Mouse (Mus musculus): Measurements from ENCODE around the gene Fcgrt. TPM values are rescaled to one million over a fixed set of nuclear protein-coding genes. Genes with fewer than 3 reads are reported as not detected.

Fcgrt gene
- total RNA-seq, 1 experiment: 10.6 TPM

- TF ChIP-seq ZNF384 (IDR thresholded peaks at IDR 0.05; ENCODE audit: low read depth, low read length) (no peak), HCFC1 (IDR thresholded peaks at IDR 0.05; ENCODE audit: borderline replicate concordance, insufficient read depth, low read length) (no peak), CHD2 (IDR thresholded peaks at IDR 0.05; ENCODE audit: low read depth, low read length) (no peak), MAFK (IDR thresholded peaks at IDR 0.05; ENCODE audit: insufficient read depth, low read depth, low read length) (no peak), ZC3H11A (IDR thresholded peaks at IDR 0.05; ENCODE audit: borderline replicate concordance, low read depth, low read length) (no peak)
- Histone ChIP-seq H3K4me3 (ENCODE audit: insufficient read depth in 1 of 2, low read depth in 1 of 2, low read length in 2 of 2, poor library complexity in 1 of 2, severe bottlenecking in 1 of 2) (no peak overlapping the region), H3K4me1 (ENCODE audit: control insufficient read depth in 2 of 2, insufficient read depth in 2 of 2, low read length in 2 of 2, poor library complexity in 1 of 2) (peaks cover 4 to 29% of the 10 kb centered on the region in 2 experiments; a peak in 2 of 4 replicates), H3K36me3 (ENCODE audit: control insufficient read depth, insufficient read depth, low read length, poor library complexity, severe bottlenecking) (no peaks in the 10 kb centered on the region), H3K27ac (ENCODE audit: insufficient read depth, low read depth, low read length, poor library complexity, severe bottlenecking) (no peak overlapping the region), H3K9ac (ENCODE audit: insufficient read depth, low read depth, low read length, poor library complexity, severe bottlenecking) (no peak overlapping the region), H3K9me3 (ENCODE audit: control insufficient read depth, insufficient read depth, low read depth, low read length) (no peaks in the 10 kb centered on the region)
- in situ Hi-C loops (cut with MboI; ENCODE audit: low sequenced_read_pairs in 2 of 2, unreplicated experiment in 2 of 2): no loop called here
- DNase-seq (ENCODE audit: low read depth, low spot score): no peak
Measured at GRCm38 (mm10) chr7:45095367-45095766, 8.3 kb downstream of the Fcgrt start.

GRCm38 (mm10) chr7:45094121-45094520 is 9.5 kb downstream of the Fcgrt start:
- no peaks in the 10 kb centered on the region for H3K36me3 ChIP-seq (ENCODE audit: control insufficient read depth, insufficient read depth, low read length, poor library complexity, severe bottlenecking)
- in situ Hi-C loops (cut with MboI; ENCODE audit: low sequenced_read_pairs in 2 of 2, unreplicated experiment in 2 of 2): no loop called here
- no peak for DNase-seq (ENCODE audit: low read depth, low spot score)
- H3K27ac ChIP-seq (ENCODE audit: insufficient read depth, low read depth, low read length, poor library complexity, severe bottlenecking): no peak overlapping the region
- H3K4me1 ChIP-seq (ENCODE audit: control insufficient read depth in 2 of 2, insufficient read depth in 2 of 2, low read length in 2 of 2, poor library complexity in 1 of 2): peaks cover 4 to 29% of the 10 kb centered on the region in 2 experiments; a peak in 2 of 4 replicates
- no peak overlapping the region; a peak in 1 of 4 replicates for H3K4me3 ChIP-seq (ENCODE audit: insufficient read depth in 1 of 2, low read depth in 1 of 2, low read length in 2 of 2, poor library complexity in 1 of 2, severe bottlenecking in 1 of 2)
- no peaks in the 10 kb centered on the region for H3K9me3 ChIP-seq (ENCODE audit: control insufficient read depth, insufficient read depth, low read depth, low read length)
- TF ChIP-seq HCFC1 (IDR thresholded peaks at IDR 0.05; ENCODE audit: borderline replicate concordance, insufficient read depth, low read length) (no peak), MAFK (IDR thresholded peaks at IDR 0.05; ENCODE audit: insufficient read depth, low read depth, low read length) (no peak), ZC3H11A (IDR thresholded peaks at IDR 0.05; ENCODE audit: borderline replicate concordance, low read depth, low read length) (no peak), ZNF384 (IDR thresholded peaks at IDR 0.05; ENCODE audit: low read depth, low read length) (no peak)
- H3K9ac ChIP-seq (ENCODE audit: insufficient read depth, low read depth, low read length, poor library complexity, severe bottlenecking): no peak overlapping the region

DNA sequence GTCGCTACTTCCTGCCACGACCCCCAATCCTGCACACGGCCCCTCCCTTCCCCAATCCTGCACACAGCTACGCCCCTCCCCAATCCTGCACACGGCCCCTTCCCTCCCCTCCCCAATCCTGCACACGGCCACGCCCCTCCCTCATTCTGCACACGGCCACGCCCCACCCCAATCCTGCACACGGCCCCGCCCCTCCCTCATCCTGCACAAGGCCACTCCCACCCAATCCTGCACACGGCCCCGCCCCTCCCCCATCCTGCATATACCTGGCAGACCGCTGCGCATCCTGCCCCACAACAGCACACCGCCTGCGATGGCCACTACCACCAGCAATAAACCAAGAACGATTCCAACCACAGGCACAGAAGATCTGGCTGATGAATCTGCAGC is 10.1 kb downstream of the Fcgrt start:
- Histone ChIP-seq H3K27ac (ENCODE audit: insufficient read depth, low read depth, low read length, poor library complexity, severe bottlenecking) (no peak overlapping the region), H3K9ac (ENCODE audit: insufficient read depth, low read depth, low read length, poor library complexity, severe bottlenecking) (peak overlapping the region; percentile 13; the same call in 1 of the 2 replicates), H3K4me1 (ENCODE audit: control insufficient read depth in 2 of 2, insufficient read depth in 2 of 2, low read length in 2 of 2, poor library complexity in 1 of 2) (peaks cover 4 to 27% of the 10 kb centered on the region in 2 experiments; a peak in 2 of 4 replicates), H3K36me3 (ENCODE audit: control insufficient read depth, insufficient read depth, low read length, poor library complexity, severe bottlenecking) (no peaks in the 10 kb centered on the region), H3K4me3 (ENCODE audit: insufficient read depth in 1 of 2, low read depth in 1 of 2, low read length in 2 of 2, poor library complexity in 1 of 2, severe bottlenecking in 1 of 2) (no peak overlapping the region; a peak in 1 of 4 replicates), H3K9me3 (ENCODE audit: control insufficient read depth, insufficient read depth, low read depth, low read length) (no peaks in the 10 kb centered on the region)
- no peak for DNase-seq (ENCODE audit: low read depth, low spot score)
- no peak for TF ChIP-seq HCFC1 (IDR thresholded peaks at IDR 0.05; ENCODE audit: borderline replicate concordance, insufficient read depth, low read length)
- no peak for TF ChIP-seq ZC3H11A (IDR thresholded peaks at IDR 0.05; ENCODE audit: borderline replicate concordance, low read depth, low read length)
- no peak for TF ChIP-seq ZNF384 (IDR thresholded peaks at IDR 0.05; ENCODE audit: low read depth, low read length)
- no peak for TF ChIP-seq MAFK (IDR thresholded peaks at IDR 0.05; ENCODE audit: insufficient read depth, low read depth, low read length)
- in situ Hi-C loops (cut with MboI; ENCODE audit: low sequenced_read_pairs in 2 of 2, unreplicated experiment in 2 of 2): no loop called here

GRCm38 (mm10) chr7:45092828-45093515 is 10.7 kb downstream of the Fcgrt start:
- H3K27ac ChIP-seq (ENCODE audit: insufficient read depth, low read depth, low read length, poor library complexity, severe bottlenecking): no peak overlapping the region
- no peak for TF ChIP-seq HCFC1 (IDR thresholded peaks at IDR 0.05; ENCODE audit: borderline replicate concordance, insufficient read depth, low read length)
- TF ChIP-seq MAFK (IDR thresholded peaks at IDR 0.05; ENCODE audit: insufficient read depth, low read depth, low read length): no peak
- TF ChIP-seq CHD2 (IDR thresholded peaks at IDR 0.05; ENCODE audit: low read depth, low read length): no peak
- no peak for TF ChIP-seq ZC3H11A (IDR thresholded peaks at IDR 0.05; ENCODE audit: borderline replicate concordance, low read depth, low read length)
- no peak for TF ChIP-seq ZNF384 (IDR thresholded peaks at IDR 0.05; ENCODE audit: low read depth, low read length)
- in situ Hi-C loops (cut with MboI; ENCODE audit: low sequenced_read_pairs in 2 of 2, unreplicated experiment in 2 of 2): no loop called here
- H3K4me1 ChIP-seq (ENCODE audit: control insufficient read depth in 2 of 2, insufficient read depth in 2 of 2, low read length in 2 of 2, poor library complexity in 1 of 2): peaks cover 4 to 29% of the 10 kb centered on the region in 2 experiments; a peak in 2 of 4 replicates
- no peaks in the 10 kb centered on the region for H3K9me3 ChIP-seq (ENCODE audit: control insufficient read depth, insufficient read depth, low read depth, low read length)
- no peak overlapping the region for H3K4me3 ChIP-seq (ENCODE audit: insufficient read depth in 1 of 2, low read depth in 1 of 2, low read length in 2 of 2, poor library complexity in 1 of 2, severe bottlenecking in 1 of 2)
- peak overlapping the region; percentile 13; the same call in 1 of the 2 replicates for H3K9ac ChIP-seq (ENCODE audit: insufficient read depth, low read depth, low read length, poor library complexity, severe bottlenecking)
- DNase-seq (ENCODE audit: low read depth, low spot score): no peak
- H3K36me3 ChIP-seq (ENCODE audit: control insufficient read depth, insufficient read depth, low read length, poor library complexity, severe bottlenecking): no peaks in the 10 kb centered on the region

Data from ES-E14 (cell line).